Mouse (Mus musculus) heart, embryonic 13.5 days (tissue): ENCODE results near the gene Ccdc153. TPM values are rescaled to one million over a fixed set of nuclear protein-coding genes. Genes with fewer than 3 reads are reported as not detected.

Experiments used
- ATAC-seq: fragments of 200-750 bp; cut with Nextera tagmentation; 2 replicates; pipeline ENCODE4 v1.8.0; 2017; ENCODE audit warnings: moderate TSS enrichment; ENCODE audit not compliant: insufficient number of reproducible peaks, low FRiP score, low TSS enrichment; ENCODE audit errors: extremely low read depth
- H3K27ac ChIP-seq: fragments of 300-500 bp; sonication (generic); replicated peaks from 2 replicates; pipeline ENCODE4 v1.5.1; 2015; ENCODE audit warnings: moderate library complexity, mild to moderate bottlenecking, inconsistent platforms
- H3K27me3 ChIP-seq: fragments of 300-500 bp; sonication (generic); replicated peaks from 2 replicates; pipeline ENCODE4 v1.6.1; 2015; ENCODE audit warnings: mild to moderate bottlenecking, inconsistent platforms
- H3K36me3 ChIP-seq: fragments of 300-500 bp; sonication (generic); 2 replicates; pipeline ENCODE4 v1.6.1; 2015; ENCODE audit warnings: mild to moderate bottlenecking, inconsistent platforms
- H3K4me1 ChIP-seq: fragments of 300-500 bp; sonication (generic); 2 replicates; pipeline ENCODE4 v1.6.1; 2015; ENCODE audit warnings: inconsistent platforms
- H3K4me2 ChIP-seq: fragments of 300-500 bp; sonication (generic); 2 replicates; pipeline ENCODE4 v1.6.1; 2015; ENCODE audit warnings: inconsistent platforms, mild to moderate bottlenecking, moderate library complexity
- H3K4me3 ChIP-seq: fragments of 300-500 bp; sonication (generic); 2 replicates; pipeline ENCODE4 v1.5.1; 2015; ENCODE audit warnings: moderate library complexity, mild to moderate bottlenecking, inconsistent platforms
- H3K9ac ChIP-seq: fragments of 300-500 bp; sonication (generic); 2 replicates; pipeline ENCODE4 v1.6.1; 2015; ENCODE audit warnings: inconsistent platforms, mild to moderate bottlenecking, moderate library complexity
- H3K9me3 ChIP-seq: fragments of 300-500 bp; sonication (generic); 2 replicates; pipeline ENCODE4 v1.6.1; 2016; ENCODE audit warnings: inconsistent platforms
- WGBS: fragments of 180-500 bp; shearing (Covaris S2); methylation state at CpG from one replicate; pipeline ENCODE4 v1.1.7; 2015; ENCODE audit warnings: mixed read lengths; 5-methylcytosine and 5-hydroxymethylcytosine counted together
- polyA plus RNA-seq: library from polyadenylated mRNA; unstranded; fragments of >200 nt; fragmentation: Nextera tagmentation; extraction: Ambion mirVana; gene quantifications from 2 replicates; pipeline ENCODE4 v1.2.1, GENCODE M21; 2015

Ccdc153 gene
- not detected in 2 replicates for polyA plus RNA-seq

DNA sequence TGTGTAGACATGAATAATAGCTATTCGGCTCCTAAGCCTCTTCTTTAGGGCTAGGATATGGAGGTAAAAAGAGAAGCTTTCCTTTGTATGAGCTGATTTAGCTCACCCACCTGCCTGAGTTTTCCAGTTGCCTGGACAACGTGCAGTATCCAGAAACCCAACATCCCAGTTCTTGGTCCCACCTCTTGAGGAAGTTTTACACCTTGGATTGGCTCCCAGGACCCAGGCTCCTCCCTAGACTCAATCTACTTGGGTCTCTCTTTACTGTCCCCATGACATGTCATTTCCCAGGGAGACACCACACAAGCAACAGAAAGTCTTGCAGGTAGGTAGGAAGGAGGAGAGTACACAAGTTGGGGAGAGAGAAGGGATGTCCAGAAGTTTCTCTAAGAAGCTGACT is at the start of gene Ccdc153:
Gene Ccdc153 (plus strand): TSS at position 278 of the 400 bp plus-strand sequence.
- Histone ChIP-seq H3K27me3 (peaks cover 10% of the 10 kb centered on the region; the same call in 1 of the 2 replicates), H3K4me3 (no peak within 1 kb of the TSS), H3K4me1 (no peaks in the 10 kb centered on the region), H3K9me3 (no peaks in the 10 kb centered on the region), H3K4me2 (no peak within 1 kb of the TSS), H3K27ac (no peak within 1 kb of the TSS), H3K36me3 (no peaks in the 10 kb centered on the region), H3K9ac (no peak within 1 kb of the TSS; the same call in 1 of the 2 replicates)
- WGBS, result 46% methylated on average over 2 of the region's 2 CpGs
- no peak for ATAC-seq

DNA sequence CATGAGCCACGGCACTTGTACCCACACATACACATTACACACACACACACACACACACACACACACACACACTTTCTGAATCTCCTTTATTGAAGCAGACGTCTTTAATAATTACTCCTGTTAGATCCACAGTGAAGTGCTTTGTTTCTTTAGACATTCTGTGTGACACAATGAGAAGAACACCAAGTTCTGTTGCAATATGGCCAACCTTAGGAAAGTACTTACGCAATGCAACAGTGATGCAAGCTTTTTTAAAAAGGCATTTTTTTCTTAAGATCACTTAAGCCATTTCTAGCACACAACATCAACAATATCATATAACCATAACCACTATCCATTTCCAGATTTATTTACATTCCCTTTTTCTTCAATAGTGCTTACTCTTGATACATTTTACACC is 49.3 kb upstream of the Ccdc153 start:
- 85% methylated on average over 3 of the region's 3 CpGs for WGBS
- Histone ChIP-seq H3K4me1 (peaks cover 31% of the 10 kb centered on the region), H3K4me2 (no peak overlapping the region), H3K9ac (no peak overlapping the region), H3K27ac (no peak overlapping the region), H3K9me3 (no peaks in the 10 kb centered on the region), H3K4me3 (no peak overlapping the region), H3K27me3 (no peaks in the 10 kb centered on the region), H3K36me3 (peaks cover 7% of the 10 kb centered on the region)
- ATAC-seq, result no peak

DNA sequence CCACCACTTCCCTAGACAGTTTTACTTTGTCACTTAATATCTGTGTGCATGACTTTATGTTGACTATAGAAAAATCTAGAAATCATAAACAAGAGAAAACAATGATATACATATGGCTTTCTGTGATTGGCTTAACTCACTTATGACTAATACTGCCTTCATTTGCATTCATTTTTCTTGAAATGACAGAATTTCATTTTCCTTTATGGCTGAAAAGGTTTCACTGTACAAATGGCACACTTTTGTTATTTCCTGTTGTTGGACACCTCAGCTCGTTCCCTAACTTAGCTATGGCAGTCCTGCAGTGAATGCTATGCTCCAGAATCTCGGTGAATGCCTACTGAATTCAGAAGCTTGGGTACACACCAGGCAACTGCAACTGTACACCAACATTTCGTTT is 48.2 kb upstream of the Ccdc153 start:
- Histone ChIP-seq H3K4me1 (peaks cover 31% of the 10 kb centered on the region), H3K9me3 (no peaks in the 10 kb centered on the region)
- no peak for ATAC-seq

DNA sequence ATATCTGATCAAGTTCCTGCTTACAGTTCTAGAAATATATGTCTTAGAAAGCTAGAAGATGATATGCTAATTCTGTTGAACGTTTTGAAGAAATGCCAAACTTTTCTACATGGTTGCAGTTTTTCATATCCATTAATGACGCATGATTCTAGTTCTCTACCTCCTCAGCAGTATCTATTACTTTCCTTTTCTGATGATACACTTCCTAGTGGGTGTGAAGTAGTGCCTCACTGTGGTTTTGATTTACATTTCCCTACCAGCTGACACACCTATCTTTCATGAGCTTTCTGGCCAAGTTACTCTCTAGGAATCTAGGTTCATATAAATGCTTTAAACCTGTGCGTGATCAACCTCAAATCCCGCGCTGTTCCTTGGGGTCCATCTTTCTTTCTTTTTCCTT is 47.7 kb upstream of the Ccdc153 start:
- ATAC-seq, result no peak
- Histone ChIP-seq H3K4me3 (no peak overlapping the region), H3K27me3 (no peaks in the 10 kb centered on the region), H3K27ac (no peak overlapping the region), H3K4me2 (no peak overlapping the region), H3K9me3 (no peaks in the 10 kb centered on the region), H3K36me3 (peaks cover 14% of the 10 kb centered on the region), H3K4me1 (peaks cover 26% of the 10 kb centered on the region), H3K9ac (no peak overlapping the region)
- WGBS, result 93% methylated on average over 5 of the region's 5 CpGs

More for the DNA sequence above, 48.2 kb upstream of the Ccdc153 start:
- WGBS, result 67% methylated on average over 3 of the region's 3 CpGs
- no peaks in the 10 kb centered on the region for H3K27me3 ChIP-seq
- no peak overlapping the region for H3K27ac ChIP-seq
- H3K4me3 ChIP-seq, result no peak overlapping the region
- H3K4me2 ChIP-seq, result no peak overlapping the region
- no peak overlapping the region for H3K9ac ChIP-seq
- H3K36me3 ChIP-seq, result peaks cover 9% of the 10 kb centered on the region

- Histone ChIP-seq H3K36me3 (peaks cover 25% of the 10 kb centered on the region), H3K4me3 (no peak overlapping the region), H3K4me1 (peaks cover 18% of the 10 kb centered on the region), H3K27ac (peak overlapping the region; percentile 71), H3K4me2 (peak overlapping the region; percentile 28), H3K9ac (0 out of 2 replicates have a peak overlapping the region, but pooled peaks have one; percentile 2), H3K9me3 (no peaks in the 10 kb centered on the region), H3K27me3 (no peaks in the 10 kb centered on the region)
- 10% methylated on average over 1 of the region's 1 CpGs for WGBS
- no peak for ATAC-seq
Observed at GRCm38 (mm10) chr9:44194000-44194399, 46.5 kb upstream of the Ccdc153 start.

DNA sequence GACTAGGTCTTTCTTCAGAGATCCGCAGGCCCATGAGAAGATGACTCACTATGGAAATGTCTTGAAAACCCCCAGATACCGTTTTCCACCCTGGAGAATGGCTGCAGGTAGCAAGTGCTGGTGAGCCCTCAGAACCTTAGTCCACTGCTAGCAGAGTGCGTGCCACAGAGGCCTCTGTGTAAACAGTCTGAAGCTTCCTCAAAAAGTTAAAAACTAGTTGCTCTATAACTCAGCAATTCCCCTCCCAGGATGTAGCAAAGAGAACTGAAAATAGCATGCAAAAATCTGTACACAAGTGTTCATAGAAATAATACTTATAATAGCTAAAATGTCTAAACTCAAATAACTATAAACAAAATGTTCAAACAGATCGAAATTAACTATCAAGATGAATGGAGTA is 44.1 kb upstream of the Ccdc153 start:
- Histone ChIP-seq H3K9ac (no peak overlapping the region), H3K27ac (no peak overlapping the region), H3K27me3 (no peaks in the 10 kb centered on the region), H3K36me3 (peaks cover 45% of the 10 kb centered on the region), H3K4me1 (peaks cover 18% of the 10 kb centered on the region), H3K4me3 (no peak overlapping the region), H3K4me2 (no peak overlapping the region), H3K9me3 (no peaks in the 10 kb centered on the region)
- 84% methylated on average over 4 of the region's 4 CpGs for WGBS
- ATAC-seq, result no peak

DNA sequence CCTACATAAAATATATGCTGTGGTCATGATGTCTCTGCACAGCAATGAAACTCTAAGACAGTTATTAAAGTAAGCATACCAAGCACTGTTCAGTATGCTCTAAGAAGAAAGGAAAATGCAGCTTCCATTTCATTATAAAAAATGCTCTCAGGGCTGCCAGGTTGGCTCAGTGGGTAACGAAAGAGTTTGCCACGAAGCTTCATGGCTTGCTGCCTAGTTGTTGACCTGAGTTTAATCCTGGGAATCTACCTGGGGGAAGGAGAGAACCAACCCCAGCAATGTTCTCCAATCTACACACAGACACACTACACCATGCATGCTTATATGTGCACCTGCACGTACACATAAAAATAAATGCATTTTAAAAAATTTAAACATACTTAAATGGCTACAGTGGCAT is 41.3 kb upstream of the Ccdc153 start:
- no peaks in the 10 kb centered on the region for H3K27me3 ChIP-seq
- H3K4me1 ChIP-seq, result peaks cover 6% of the 10 kb centered on the region
- WGBS, result 90% methylated on average over 3 of the region's 3 CpGs
- ATAC-seq, result no peak
- H3K27ac ChIP-seq, result no peak overlapping the region
- H3K36me3 ChIP-seq, result peaks cover 48% of the 10 kb centered on the region
- no peak overlapping the region for H3K4me3 ChIP-seq
- H3K4me2 ChIP-seq, result no peak overlapping the region
- H3K9ac ChIP-seq, result no peak overlapping the region
- H3K9me3 ChIP-seq, result no peaks in the 10 kb centered on the region

GRCm38 (mm10) chr9:44199580-44199979 is 40.9 kb upstream of the Ccdc153 start:
- no peak overlapping the region for H3K27ac ChIP-seq
- peaks cover 2% of the 10 kb centered on the region for H3K4me1 ChIP-seq
- no peak overlapping the region for H3K9ac ChIP-seq
- H3K27me3 ChIP-seq, result no peaks in the 10 kb centered on the region
- no peak for ATAC-seq
- H3K9me3 ChIP-seq, result no peaks in the 10 kb centered on the region
- no peak overlapping the region for H3K4me3 ChIP-seq
- no peak overlapping the region for H3K4me2 ChIP-seq
- peaks cover 46% of the 10 kb centered on the region for H3K36me3 ChIP-seq

- 59% methylated on average over 3 of the region's 3 CpGs for WGBS
- no peak for ATAC-seq
- Histone ChIP-seq H3K4me3 (no peak overlapping the region), H3K9ac (no peak overlapping the region), H3K27me3 (no peaks in the 10 kb centered on the region), H3K9me3 (no peaks in the 10 kb centered on the region), H3K4me2 (no peak overlapping the region), H3K27ac (no peak overlapping the region), H3K4me1 (no peaks in the 10 kb centered on the region), H3K36me3 (peaks cover 47% of the 10 kb centered on the region)
Observed at GRCm38 (mm10) chr9:44200458-44200857, 40.0 kb upstream of the Ccdc153 start.

DNA sequence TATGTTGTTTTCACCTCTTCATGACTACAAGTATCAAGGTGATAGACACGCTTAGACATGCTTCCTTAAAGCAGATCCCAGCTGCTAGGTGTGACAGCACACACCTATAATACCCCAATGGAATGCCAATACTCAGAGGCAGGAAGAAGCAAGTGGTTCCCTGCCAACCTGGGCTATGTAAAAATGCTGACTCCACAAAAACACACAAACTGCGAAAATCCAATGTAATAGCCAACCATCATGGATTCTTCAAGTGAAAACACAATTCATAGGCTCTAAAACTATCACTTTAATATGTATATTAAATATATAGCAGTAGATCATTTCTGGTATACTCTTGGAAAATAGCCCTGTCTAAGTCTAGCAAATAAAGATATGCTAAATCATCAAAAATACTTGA is 32.6 kb upstream of the Ccdc153 start:
- Histone ChIP-seq H3K4me2 (no peak overlapping the region), H3K9ac (no peak overlapping the region), H3K27me3 (no peaks in the 10 kb centered on the region), H3K9me3 (no peaks in the 10 kb centered on the region), H3K4me1 (no peaks in the 10 kb centered on the region), H3K27ac (no peak overlapping the region), H3K36me3 (peaks cover 22% of the 10 kb centered on the region), H3K4me3 (no peak overlapping the region)
- no peak for ATAC-seq
- 89% methylated on average over 2 of the region's 2 CpGs for WGBS

DNA sequence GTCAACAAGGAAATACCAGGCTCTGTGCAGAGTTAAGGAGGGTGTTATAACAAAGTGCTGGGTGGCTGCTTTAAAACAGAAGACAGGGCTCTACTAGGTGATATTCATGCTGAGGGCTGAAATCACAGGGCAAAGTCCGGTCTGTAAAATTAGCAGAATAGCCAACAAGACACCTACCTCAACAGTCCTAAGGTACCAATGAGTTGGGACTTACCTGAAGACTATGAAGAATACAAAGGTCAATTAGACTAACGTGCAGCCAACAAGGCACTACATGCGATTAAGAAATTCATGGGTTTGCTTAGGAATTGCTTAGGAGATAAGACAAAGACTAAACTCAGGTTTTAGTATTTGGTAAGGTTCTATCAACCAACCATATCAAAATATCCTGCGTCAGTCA is 31.1 kb upstream of the Ccdc153 start:
- H3K27ac ChIP-seq, result no peak overlapping the region
- no peaks in the 10 kb centered on the region for H3K9me3 ChIP-seq
- no peak overlapping the region for H3K4me2 ChIP-seq
- no peak overlapping the region for H3K4me3 ChIP-seq
- no peaks in the 10 kb centered on the region for H3K27me3 ChIP-seq
- H3K4me1 ChIP-seq, result no peaks in the 10 kb centered on the region
- WGBS, result 92% methylated on average over 4 of the region's 4 CpGs
- H3K36me3 ChIP-seq, result peaks cover 28% of the 10 kb centered on the region
- no peak for ATAC-seq
- no peak overlapping the region for H3K9ac ChIP-seq

- Histone ChIP-seq H3K4me2 (no peak overlapping the region), H3K9ac (no peak overlapping the region), H3K27me3 (no peaks in the 10 kb centered on the region), H3K4me1 (no peaks in the 10 kb centered on the region), H3K27ac (no peak overlapping the region), H3K9me3 (no peaks in the 10 kb centered on the region), H3K36me3 (peaks cover 23% of the 10 kb centered on the region), H3K4me3 (no peak overlapping the region)
- ATAC-seq, result no peak
- 93% methylated on average over 4 of the region's 4 CpGs for WGBS
Observed at GRCm38 (mm10) chr9:44212406-44212805, 28.1 kb upstream of the Ccdc153 start.
